Mouse (Mus musculus) ES-E14 (cell line): Measurements from ENCODE around the gene Ptpa.
A peak's percentile ranks its signal among the peaks of the same experiment; 100 is the strongest.

ENCODE experiments used
- CHD2 ChIP-seq: IDR thresholded peaks from 2 replicates; pipeline ENCODE4 v1.6.1; 2014; ENCODE audit warnings: mild to moderate bottlenecking, low read depth, low read length, inconsistent platforms
- HCFC1 ChIP-seq: IDR thresholded peaks from 2 replicates; pipeline ENCODE4 v1.6.1; 2012; ENCODE audit warnings: low read length, inconsistent platforms, borderline replicate concordance; ENCODE audit not compliant: insufficient read depth

DNA sequence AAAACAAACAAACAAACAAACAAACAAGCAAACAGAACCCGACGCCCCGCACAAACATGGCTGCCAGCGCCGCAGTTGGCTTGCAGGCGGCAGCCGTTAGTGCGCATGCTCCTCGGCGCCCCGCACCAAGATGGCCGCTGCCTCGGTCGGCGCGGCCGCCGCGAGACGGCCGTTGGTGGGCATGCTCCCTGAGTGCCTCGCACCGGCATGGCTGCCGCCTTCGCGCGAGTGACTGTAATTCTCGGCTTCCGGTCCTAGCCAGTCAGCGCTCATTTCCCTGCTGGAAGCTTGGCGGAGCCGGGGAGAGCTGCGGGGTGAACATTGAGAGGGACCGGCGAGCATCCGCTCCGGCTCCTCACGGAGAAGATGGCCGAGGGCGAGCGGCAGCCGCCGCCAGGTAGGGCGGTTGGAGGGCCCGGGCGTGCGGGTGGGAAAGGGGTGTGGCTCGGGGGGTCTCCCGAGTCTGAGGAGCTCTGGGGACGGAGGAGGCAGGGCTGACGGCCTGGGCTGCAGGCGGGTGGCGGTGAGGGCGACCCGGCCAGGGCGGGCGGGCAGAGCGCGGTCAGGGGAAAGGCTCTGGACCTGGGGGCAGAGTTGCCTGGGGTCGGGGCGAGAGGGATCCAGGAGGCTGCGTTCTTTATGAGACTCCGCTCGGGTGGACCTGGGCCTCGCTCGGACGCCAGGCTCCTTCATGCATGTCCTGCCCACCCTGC, at the start of gene Ptpa:
- TF ChIP-seq CHD2 (no peak), HCFC1 (peak; percentile 85)
